Mouse (Mus musculus) urinary bladder, postnatal 25 days (tissue): ENCODE data around the gene Eef1a1.

Source experiments
- DNase-seq: peaks from one replicate; pipeline ENCODE4 v3.0.0; 2022; ENCODE audit warnings: low spot score

Eef1a1 gene

DNA sequence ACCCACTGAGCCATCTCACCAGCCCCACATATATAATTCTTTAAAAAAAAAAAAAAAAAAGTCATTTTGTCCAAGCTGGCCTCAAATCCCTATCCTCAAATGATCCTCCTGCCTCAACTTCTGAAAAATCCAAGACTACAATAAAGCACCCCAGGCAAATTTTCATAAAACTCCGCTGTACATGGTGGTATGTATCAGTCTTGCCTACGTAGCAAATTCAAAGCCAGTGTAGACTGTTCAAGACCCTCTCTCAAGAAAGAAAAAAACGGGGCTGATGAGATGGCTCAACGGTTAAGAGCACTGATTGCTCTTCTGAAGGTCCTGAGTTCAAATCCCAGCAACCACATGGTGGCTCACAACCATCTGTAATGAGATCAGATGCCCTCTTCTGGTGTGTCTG is 13.1 kb downstream of the Eef1a1 start:
- no peak for DNase-seq

- no peak for DNase-seq
Measured at GRCm38 (mm10) chr9:78475383-78475780, 13.6 kb downstream of the Eef1a1 start.

GRCm38 (mm10) chr9:78474771-78475382 is 14.1 kb downstream of the Eef1a1 start:
- DNase-seq = no peak

- DNase-seq = no peak
Measured at GRCm38 (mm10) chr9:78474270-78474669, 14.7 kb downstream of the Eef1a1 start.

GRCm38 (mm10) chr9:78473588-78473987 is 15.4 kb downstream of the Eef1a1 start:
- DNase-seq = no peak

DNA sequence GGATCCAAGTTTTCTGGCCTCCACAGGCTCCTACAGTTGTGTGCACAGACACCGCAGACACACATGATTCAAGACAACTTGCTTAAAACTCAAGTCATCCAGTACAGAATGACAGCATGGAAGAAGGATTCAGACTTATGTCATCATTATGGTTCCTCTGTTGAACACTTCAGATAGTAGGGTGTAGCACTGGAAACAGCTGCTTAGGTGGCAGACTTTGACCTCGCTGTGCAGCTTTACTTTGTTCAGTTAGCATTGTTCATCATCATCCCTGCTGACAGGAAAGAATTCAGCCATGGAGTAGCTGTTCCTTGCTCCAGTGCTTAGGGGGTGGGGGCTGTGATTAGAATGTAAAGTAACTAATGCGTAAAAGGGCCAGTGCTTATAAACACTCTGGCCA is 23.2 kb downstream of the Eef1a1 start:
- DNase-seq = no peak

GRCm38 (mm10) chr9:78463337-78463736 is 25.6 kb downstream of the Eef1a1 start:
- DNase-seq = no peak

DNA sequence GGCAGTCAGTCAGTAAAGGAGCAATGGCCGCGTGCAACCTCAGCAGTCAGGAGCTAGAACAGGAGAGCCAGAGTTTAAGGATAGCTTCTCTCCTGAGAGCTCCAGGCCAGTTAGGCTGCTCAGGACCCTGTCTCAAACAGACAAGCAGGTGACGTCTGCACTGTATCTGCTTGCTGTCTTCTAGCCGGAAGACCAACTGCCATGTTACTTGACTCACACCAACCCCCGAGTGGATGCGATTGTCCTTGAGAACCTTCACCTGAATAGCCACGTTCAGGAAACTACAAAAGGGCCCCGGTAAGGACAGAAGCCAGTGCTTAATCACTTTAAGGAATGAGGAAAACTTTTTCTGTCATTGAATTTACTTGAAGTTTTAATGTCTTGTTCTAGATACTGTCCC is 31.9 kb downstream of the Eef1a1 start:
- no peak for DNase-seq

DNA sequence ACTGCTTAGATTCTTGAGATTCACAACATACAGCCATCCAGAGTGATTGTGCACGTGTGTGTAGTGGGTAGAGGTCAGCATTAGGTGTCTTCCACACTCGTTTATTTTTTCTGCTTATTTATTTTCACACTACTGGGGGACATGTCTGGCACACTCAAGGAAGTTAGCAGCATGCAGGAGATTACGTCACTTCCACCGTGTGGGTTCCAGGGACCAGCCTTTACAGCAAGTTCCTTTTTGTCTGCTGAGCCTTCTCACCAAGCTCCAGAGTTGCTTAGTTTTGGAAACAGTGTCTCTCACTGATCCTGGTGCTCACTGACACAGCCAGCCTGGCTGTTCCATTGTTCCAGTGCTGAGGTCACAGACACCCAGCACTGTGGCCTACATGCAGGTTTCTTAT is 37.6 kb downstream of the Eef1a1 start:
- DNase-seq = no peak

GRCm38 (mm10) chr9:78450404-78450803 is 38.5 kb downstream of the Eef1a1 start:
- no peak for DNase-seq

DNA sequence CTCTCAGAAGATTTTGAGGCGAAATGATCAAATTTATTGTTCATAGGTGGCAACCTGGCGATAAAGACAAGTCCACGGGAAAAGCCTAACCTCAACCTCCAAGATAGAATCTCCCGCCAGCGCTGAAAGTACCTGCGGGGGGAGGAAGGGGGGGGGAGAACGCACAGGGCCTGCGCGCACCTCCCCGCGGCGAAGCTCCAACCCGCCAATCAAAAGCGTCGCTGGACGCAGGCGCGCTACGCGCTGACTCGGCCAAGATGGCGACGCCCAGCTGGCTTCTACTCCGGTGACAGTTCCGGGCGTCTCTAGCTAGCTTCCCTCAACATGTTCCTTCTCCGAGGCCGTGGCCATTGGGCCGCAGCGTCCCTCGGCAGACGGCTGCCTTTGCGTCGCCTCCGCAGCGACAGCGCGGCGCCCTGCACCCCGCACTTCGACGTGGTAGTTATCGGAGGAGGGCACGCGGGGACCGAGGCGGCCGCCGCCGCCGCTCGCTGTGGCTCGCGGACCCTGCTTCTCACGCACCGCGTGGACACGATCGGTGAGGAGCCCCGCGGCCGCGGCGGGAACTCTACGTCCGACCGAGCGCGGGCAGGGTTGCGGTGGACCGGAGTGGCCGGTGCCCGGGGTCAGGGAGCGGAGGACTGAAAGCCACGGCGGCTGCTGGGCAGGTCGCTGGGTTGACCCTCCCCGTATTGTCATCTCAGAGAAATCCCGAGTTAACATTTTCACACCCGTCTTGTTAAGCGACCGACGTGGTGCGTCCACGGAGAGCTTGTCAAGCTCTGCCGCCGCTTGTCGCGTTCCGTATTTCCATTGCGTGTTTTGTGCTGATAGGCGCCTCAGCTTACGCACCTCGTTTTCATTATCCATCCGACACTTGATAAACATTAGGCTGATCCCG is 40.7 kb downstream of the Eef1a1 start, which contains the start of the genes Mto1 and Gm17324:
TSS of gene Mto1 (plus strand) at position 236 of the 901 bp plus-strand sequence.
TSS of gene Gm17324 (minus strand) at position 814 of the 901 bp plus-strand sequence.
- DNase-seq = peak; percentile 91

DNA sequence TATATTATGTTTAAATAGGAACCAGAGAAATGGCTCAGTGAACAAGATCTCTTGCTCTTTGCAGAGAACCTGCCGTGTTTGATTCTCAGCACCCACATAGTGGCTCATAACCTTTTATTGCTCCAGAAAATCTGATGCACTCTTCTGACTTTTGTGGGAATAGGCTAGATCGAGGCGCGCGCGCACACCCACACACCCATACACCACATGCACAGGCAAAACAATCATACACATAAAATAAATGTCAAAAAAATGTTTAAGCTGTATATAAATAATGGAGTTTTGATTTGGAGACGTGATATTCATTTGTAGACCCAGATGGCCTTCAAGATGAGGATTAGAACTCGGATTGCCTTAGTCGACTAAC is 41.4 kb downstream of the Eef1a1 start:
- no peak for DNase-seq

GRCm38 (mm10) chr9:78442579-78443392 is 46.2 kb downstream of the Eef1a1 start, which contains the start of gene Cgas:
Cgas (minus strand) TSS chr9:78443237.
- peak; percentile 52 for DNase-seq

DNA sequence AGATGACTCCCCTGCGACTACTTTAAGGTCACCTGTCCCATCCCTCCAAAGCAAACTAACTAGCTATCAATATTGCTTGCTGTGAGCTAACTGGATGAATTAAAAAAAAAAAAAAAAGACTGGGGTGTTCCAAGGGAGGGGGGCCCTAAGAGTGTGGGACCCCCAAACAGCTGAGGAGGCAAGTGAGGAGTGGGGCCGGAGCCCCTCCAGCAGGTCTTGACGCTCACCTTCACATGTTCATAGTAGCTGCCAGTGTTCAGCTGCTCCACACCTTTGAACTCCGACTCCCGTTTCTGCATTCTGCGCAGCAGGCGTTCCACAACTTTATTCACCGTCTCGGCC is 46.7 kb downstream of the Eef1a1 start:
- no peak for DNase-seq

- no peak for DNase-seq
Measured at GRCm38 (mm10) chr9:78439426-78439825, 49.5 kb downstream of the Eef1a1 start.

- no peak for DNase-seq
Measured at GRCm38 (mm10) chr9:78432471-78432870, 56.5 kb downstream of the Eef1a1 start.

- DNase-seq = no peak
Measured at GRCm38 (mm10) chr9:78430486-78430885, 58.5 kb downstream of the Eef1a1 start.

DNA sequence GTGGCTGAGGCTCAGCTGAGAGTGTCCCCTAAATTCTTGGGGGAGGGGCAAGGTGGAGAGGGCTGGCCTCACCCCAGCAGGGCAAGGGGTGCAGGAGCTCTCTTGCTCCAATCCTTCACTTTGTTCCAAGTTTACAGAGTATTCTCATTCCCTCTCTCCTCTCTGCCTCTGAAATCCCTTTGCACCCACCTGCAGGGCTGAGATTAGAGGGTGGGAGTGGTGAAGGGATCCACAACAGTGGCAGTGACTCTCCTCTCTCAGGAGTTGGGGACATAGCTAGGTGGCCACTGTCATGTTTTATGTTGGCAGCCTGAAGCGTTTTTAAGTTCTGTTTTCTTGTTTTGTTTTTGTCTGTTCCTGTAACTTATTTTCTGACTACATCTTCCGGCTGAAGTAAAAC is 59.4 kb downstream of the Eef1a1 start:
- DNase-seq = no peak

GRCm38 (mm10) chr9:78428870-78429432 is 60.0 kb downstream of the Eef1a1 start:
- no peak for DNase-seq
